Mouse (Mus musculus): Measurements from ENCODE around the gene Pex26.

DNA sequence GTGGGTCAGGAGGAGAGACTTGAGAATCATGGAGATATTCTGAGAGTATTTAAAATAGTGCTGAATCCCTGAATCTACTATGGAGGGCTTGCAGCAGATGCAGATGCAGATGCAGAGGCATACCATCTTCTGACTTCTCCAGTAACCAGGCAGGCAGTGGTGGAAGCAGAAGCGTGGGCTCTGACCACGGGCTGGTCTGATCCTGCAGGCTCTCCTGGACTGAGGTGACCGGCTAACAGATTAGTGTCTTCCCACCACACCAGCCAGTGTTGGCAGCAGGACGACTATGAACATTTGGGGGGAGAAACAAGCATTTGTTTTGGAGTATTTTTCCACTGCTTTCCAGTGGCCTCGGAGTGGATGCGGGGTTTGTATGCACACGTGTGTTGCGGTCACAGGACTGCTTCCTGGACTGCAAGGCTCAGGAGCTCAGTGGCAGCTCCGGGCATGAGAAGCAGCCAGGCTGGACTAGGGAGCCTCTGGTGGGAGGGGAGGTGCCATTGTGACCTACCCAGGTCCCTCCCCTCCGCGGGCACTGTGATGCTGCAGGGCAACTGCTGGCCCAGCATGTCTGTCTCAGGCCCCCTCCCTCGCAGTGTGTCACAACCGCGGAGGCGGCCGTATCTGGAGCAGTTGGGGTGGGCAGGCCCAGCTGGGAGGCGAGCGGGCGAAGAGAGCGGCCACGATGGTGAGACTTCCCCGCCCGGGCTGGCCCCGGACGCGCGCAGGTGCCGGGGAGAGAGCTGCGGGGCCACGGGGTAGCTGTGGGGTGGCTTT, 26.9 kb downstream of the Pex26 start, which contains the start of gene Tuba8:
- no peak for TF ChIP-seq CTCF (IDR thresholded peaks at IDR 0.05; ENCODE audit: extremely low read depth, insufficient read length, insufficient replicate concordance, low read depth, low read length)
- no peak for TF ChIP-seq POLR2A (IDR thresholded peaks at IDR 0.05; ENCODE audit: low read depth, low read length)

Data from small intestine, adult 2 months (tissue).